Mouse (Mus musculus) liver, embryonic 15.5 days (tissue): ENCODE measurements around the gene Qprt. TPM values are rescaled to one million over a fixed set of nuclear protein-coding genes. Genes with fewer than 3 reads are reported as not detected.
A peak's percentile ranks its signal among the peaks of the same experiment; 100 is the strongest.

Experiments
- ATAC-seq: fragments of 200-750 bp; cut with Nextera tagmentation; 2 replicates; pipeline ENCODE4 v1.8.0; 2017; ENCODE audit warnings: moderate number of reproducible peaks, mild to moderate bottlenecking, moderate library complexity; ENCODE audit not compliant: insufficient read depth
- H3K27ac ChIP-seq: fragments of 300-500 bp; sonication (generic); replicated peaks from 2 replicates; pipeline ENCODE4 v1.5.1; 2015; ENCODE audit warnings: mild to moderate bottlenecking, inconsistent platforms
- H3K27me3 ChIP-seq: fragments of 300-500 bp; sonication (generic); 2 replicates; pipeline ENCODE4 v1.6.1; 2015; ENCODE audit warnings: mild to moderate bottlenecking, inconsistent platforms
- H3K36me3 ChIP-seq: fragments of 300-500 bp; sonication (generic); replicated peaks from 2 replicates; pipeline ENCODE4 v1.6.1; 2015; ENCODE audit warnings: moderate library complexity, mild to moderate bottlenecking, inconsistent platforms
- H3K4me1 ChIP-seq: fragments of 300-500 bp; sonication (generic); replicated peaks from 2 replicates; pipeline ENCODE4 v1.6.1; 2015; ENCODE audit warnings: inconsistent platforms
- H3K4me2 ChIP-seq: fragments of 300-500 bp; sonication (generic); 2 replicates; pipeline ENCODE4 v1.6.1; 2015; ENCODE audit warnings: moderate library complexity, mild to moderate bottlenecking, inconsistent platforms
- H3K4me3 ChIP-seq: fragments of 300-500 bp; sonication (generic); replicated peaks from 2 replicates; pipeline ENCODE4 v1.5.1; 2015; ENCODE audit warnings: mild to moderate bottlenecking, inconsistent platforms
- H3K9ac ChIP-seq: fragments of 300-500 bp; sonication (generic); 2 replicates; pipeline ENCODE4 v1.6.1; 2015; ENCODE audit warnings: moderate library complexity, mild to moderate bottlenecking, inconsistent platforms
- H3K9me3 ChIP-seq: fragments of 300-500 bp; sonication (generic); replicated peaks from 2 replicates; pipeline ENCODE4 v1.6.1; 2016; ENCODE audit warnings: inconsistent platforms
- WGBS: fragments of 180-500 bp; shearing (Covaris S2); methylation state at CpG from one replicate; pipeline ENCODE4 v1.1.7; 2015; ENCODE audit warnings: mixed read lengths; ENCODE audit not compliant: insufficient replicate concordance; 5-methylcytosine and 5-hydroxymethylcytosine counted together
- polyA plus RNA-seq: library from polyadenylated mRNA; unstranded; fragments of >200 nt; fragmentation: Nextera tagmentation; extraction: Ambion mirVana; gene quantifications from 2 replicates; pipeline ENCODE4 v1.2.1, GENCODE M21; 2015

Gene Qprt
- polyA plus RNA-seq, 1 experiment from 2014 or later = 65.5 TPM

- no peak overlapping the region for H3K4me3 ChIP-seq
- peak overlapping the region; percentile 40 for H3K4me2 ChIP-seq
- no peaks in the 10 kb centered on the region for H3K9me3 ChIP-seq
- 25% methylated on average over 7 of the region's 7 CpGs for WGBS
- peaks cover 73% of the 10 kb centered on the region for H3K4me1 ChIP-seq
- H3K27ac ChIP-seq = peak overlapping the region; percentile 43; the same call in 1 of the 2 replicates
- H3K9ac ChIP-seq = peak overlapping the region; percentile 36; the same call in 1 of the 2 replicates
- no peaks in the 10 kb centered on the region for H3K36me3 ChIP-seq
- no peaks in the 10 kb centered on the region for H3K27me3 ChIP-seq
- 0 out of 2 replicates have a peak, but pooled peaks have one; percentile 25 for ATAC-seq
These were observed 22.4 kb upstream of the Qprt start for GRCm38 (mm10) chr7:127144412-127144811.

- Histone ChIP-seq H3K9me3 (no peaks in the 10 kb centered on the region), H3K4me2 (no peak overlapping the region), H3K27me3 (no peaks in the 10 kb centered on the region), H3K4me3 (no peak overlapping the region), H3K36me3 (no peaks in the 10 kb centered on the region), H3K4me1 (peaks cover 85% of the 10 kb centered on the region), H3K9ac (no peak overlapping the region), H3K27ac (peak overlapping the region; percentile 56; the same call in 1 of the 2 replicates)
- no peak for ATAC-seq
- WGBS = 43% methylated on average over 4 of the region's 4 CpGs
These were observed 20.6 kb upstream of the Qprt start for GRCm38 (mm10) chr7:127142666-127143065.

GRCm38 (mm10) chr7:127142214-127142613 lies 20.2 kb upstream of the Qprt start:
- ATAC-seq = no peak
- H3K4me3 ChIP-seq = no peak overlapping the region
- H3K4me1 ChIP-seq = peaks cover 89% of the 10 kb centered on the region
- no peaks in the 10 kb centered on the region for H3K27me3 ChIP-seq
- WGBS = 22% methylated on average over 2 of the region's 2 CpGs
- no peak overlapping the region; the same call in 1 of the 2 replicates for H3K4me2 ChIP-seq
- peak overlapping the region; percentile 56 for H3K27ac ChIP-seq
- H3K9me3 ChIP-seq = no peaks in the 10 kb centered on the region
- H3K36me3 ChIP-seq = no peaks in the 10 kb centered on the region
- H3K9ac ChIP-seq = no peak overlapping the region

GRCm38 (mm10) chr7:127140623-127141404 lies 18.8 kb upstream of the Qprt start:
- Histone ChIP-seq H3K4me2 (no peak overlapping the region), H3K4me3 (no peak overlapping the region), H3K4me1 (peaks cover 94% of the 10 kb centered on the region), H3K9ac (no peak overlapping the region), H3K9me3 (no peaks in the 10 kb centered on the region), H3K27ac (peak overlapping the region; percentile 87), H3K36me3 (no peaks in the 10 kb centered on the region), H3K27me3 (no peaks in the 10 kb centered on the region)
- 35% methylated on average over 7 of the region's 7 CpGs for WGBS
- ATAC-seq = no peak

GRCm38 (mm10) chr7:127139562-127139961 lies 17.5 kb upstream of the Qprt start:
- Histone ChIP-seq H3K9me3 (no peaks in the 10 kb centered on the region), H3K27ac (peak overlapping the region; percentile 87), H3K27me3 (no peaks in the 10 kb centered on the region), H3K4me3 (no peak overlapping the region), H3K36me3 (no peaks in the 10 kb centered on the region; the same call in 1 of the 2 replicates), H3K4me2 (peak overlapping the region; percentile 50), H3K4me1 (peaks cover 97% of the 10 kb centered on the region), H3K9ac (peak overlapping the region; percentile 2; the same call in 1 of the 2 replicates)
- ATAC-seq = peak; percentile 43; the same call in 1 of the 2 replicates
- WGBS = 19% methylated on average over 5 of the region's 5 CpGs

- peak; percentile 57 for ATAC-seq
- Histone ChIP-seq H3K9ac (peak overlapping the region; percentile 2; the same call in 1 of the 2 replicates), H3K9me3 (no peaks in the 10 kb centered on the region), H3K4me2 (peak overlapping the region; percentile 50), H3K27me3 (no peaks in the 10 kb centered on the region), H3K36me3 (no peaks in the 10 kb centered on the region; the same call in 1 of the 2 replicates), H3K27ac (peak overlapping the region; percentile 87), H3K4me3 (0 out of 2 replicates have a peak overlapping the region, but pooled peaks have one; percentile 1), H3K4me1 (peaks cover 97% of the 10 kb centered on the region)
- 19% methylated on average over 7 of the region's 7 CpGs for WGBS
These were observed 17.1 kb upstream of the Qprt start for GRCm38 (mm10) chr7:127139100-127139499.

- Histone ChIP-seq H3K9me3 (no peaks in the 10 kb centered on the region), H3K9ac (peak within 1 kb of the TSS; percentile 24), H3K27ac (peak within 1 kb of the TSS; percentile 87), H3K4me2 (peak within 1 kb of the TSS; percentile 71), H3K36me3 (no peaks in the 10 kb centered on the region; the same call in 1 of the 2 replicates), H3K27me3 (no peaks in the 10 kb centered on the region), H3K4me3 (peak within 1 kb of the TSS; percentile 51), H3K4me1 (peaks cover 86% of the 10 kb centered on the region)
- 16% methylated on average over 9 of the region's 9 CpGs for WGBS
- ATAC-seq = peak; percentile 49
These were observed 15.4 kb upstream of the Qprt start, which contains the start of gene Spn for GRCm38 (mm10) chr7:127137262-127138017. Gene Spn, minus strand, starts transcription at chr7:127137823.

GRCm38 (mm10) chr7:127136181-127137071 lies 14.4 kb upstream of the Qprt start:
- Histone ChIP-seq H3K27me3 (no peaks in the 10 kb centered on the region), H3K9ac (peak overlapping the region; percentile 24), H3K4me3 (peak overlapping the region; percentile 51), H3K4me2 (peak overlapping the region; percentile 71), H3K36me3 (no peaks in the 10 kb centered on the region; the same call in 1 of the 2 replicates), H3K9me3 (no peaks in the 10 kb centered on the region), H3K4me1 (peaks cover 76% of the 10 kb centered on the region), H3K27ac (peak overlapping the region; percentile 87)
- 48% methylated on average over 22 of the region's 22 CpGs for WGBS
- no peak for ATAC-seq

GRCm38 (mm10) chr7:127134821-127135447 lies 12.9 kb upstream of the Qprt start:
- peak overlapping the region; percentile 71 for H3K4me2 ChIP-seq
- no peak for ATAC-seq
- H3K4me3 ChIP-seq = peak overlapping the region; percentile 51
- WGBS = 33% methylated on average over 11 of the region's 11 CpGs
- no peaks in the 10 kb centered on the region; the same call in 1 of the 2 replicates for H3K36me3 ChIP-seq
- H3K9ac ChIP-seq = peak overlapping the region; percentile 24; the same call in 1 of the 2 replicates
- H3K27ac ChIP-seq = peak overlapping the region; percentile 87
- no peaks in the 10 kb centered on the region for H3K9me3 ChIP-seq
- no peaks in the 10 kb centered on the region for H3K27me3 ChIP-seq
- H3K4me1 ChIP-seq = peaks cover 64% of the 10 kb centered on the region

- Histone ChIP-seq H3K27me3 (no peaks in the 10 kb centered on the region), H3K4me1 (peaks cover 58% of the 10 kb centered on the region), H3K4me2 (no peak overlapping the region), H3K4me3 (no peak overlapping the region), H3K27ac (no peak overlapping the region), H3K36me3 (no peaks in the 10 kb centered on the region; the same call in 1 of the 2 replicates), H3K9ac (no peak overlapping the region), H3K9me3 (no peaks in the 10 kb centered on the region)
- 70% methylated on average over 5 of the region's 5 CpGs for WGBS
- no peak for ATAC-seq
These were observed 11.1 kb upstream of the Qprt start for GRCm38 (mm10) chr7:127133125-127133524.
